Mouse (Mus musculus) embryonic fibroblast, embryonic 13.5 days (primary cell): ENCODE results near the gene Proser3. TPM values are rescaled to one million over a fixed set of nuclear protein-coding genes. Genes with fewer than 3 reads are reported as not detected.

Source experiments
- H3K27ac ChIP-seq: 2 replicates; pipeline ENCODE4 v1.5.1; 2012; ENCODE audit warnings: low read length, control low read depth, inconsistent platforms; ENCODE audit not compliant: insufficient read depth
- H3K4me1 ChIP-seq: 2 replicates; pipeline ENCODE4 v1.6.1; 2011; ENCODE audit warnings: low read length; ENCODE audit not compliant: control insufficient read depth, insufficient read depth
- H3K4me3 ChIP-seq: 2 replicates; pipeline ENCODE4 v1.5.1; 2011; ENCODE audit warnings: mild to moderate bottlenecking, control low read depth, low read length; ENCODE audit not compliant: insufficient read depth
- CTCF ChIP-seq: IDR thresholded peaks from 2 replicates; pipeline ENCODE4 v1.5.1; 2011; ENCODE audit warnings: mild to moderate bottlenecking, control low read depth, low read length, moderate library complexity, borderline replicate concordance; ENCODE audit not compliant: insufficient read depth
- POLR2A ChIP-seq: IDR thresholded peaks from 2 replicates; pipeline ENCODE4 v1.6.1; 2011; ENCODE audit warnings: low read depth, mild to moderate bottlenecking, control low read depth, low read length, moderate library complexity
- polyA plus RNA-seq: library from polyadenylated mRNA; stranded (reverse); fragments of >200 nt; gene quantifications from 2 replicates; pipeline ENCODE4 v1.2.4, GENCODE M21; 2011; ENCODE audit warnings: low read depth; ENCODE audit not compliant: missing spikeins, insufficient read length

Gene Proser3
- polyA plus RNA-seq, 1 experiment, result 8.0 TPM

DNA sequence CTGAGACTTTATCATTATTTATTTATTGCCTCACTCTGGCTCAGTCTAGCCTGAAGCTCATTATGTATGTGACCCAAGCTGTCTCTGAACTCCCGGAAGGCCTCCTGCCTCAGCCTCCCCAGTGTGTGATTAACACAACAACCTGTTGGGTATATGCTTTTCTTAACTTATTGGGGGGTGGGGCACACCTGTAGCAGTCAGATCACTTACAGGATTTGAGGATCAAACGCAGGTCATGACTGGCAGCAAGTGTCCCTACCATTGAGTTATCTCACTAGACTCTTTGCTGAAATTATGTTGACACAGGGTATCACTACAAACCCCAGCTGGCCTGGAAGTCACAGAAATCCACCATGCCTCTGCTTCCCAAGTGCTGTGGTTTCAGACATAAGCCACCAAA, 8.2 kb upstream of the Proser3 start:
- Histone ChIP-seq H3K4me1 (peaks cover 5% of the 10 kb centered on the region; the same call in 1 of the 2 replicates), H3K4me3 (no peak overlapping the region), H3K27ac (no peak overlapping the region)
- TF ChIP-seq POLR2A, result no peak
- TF ChIP-seq CTCF, result no peak

DNA sequence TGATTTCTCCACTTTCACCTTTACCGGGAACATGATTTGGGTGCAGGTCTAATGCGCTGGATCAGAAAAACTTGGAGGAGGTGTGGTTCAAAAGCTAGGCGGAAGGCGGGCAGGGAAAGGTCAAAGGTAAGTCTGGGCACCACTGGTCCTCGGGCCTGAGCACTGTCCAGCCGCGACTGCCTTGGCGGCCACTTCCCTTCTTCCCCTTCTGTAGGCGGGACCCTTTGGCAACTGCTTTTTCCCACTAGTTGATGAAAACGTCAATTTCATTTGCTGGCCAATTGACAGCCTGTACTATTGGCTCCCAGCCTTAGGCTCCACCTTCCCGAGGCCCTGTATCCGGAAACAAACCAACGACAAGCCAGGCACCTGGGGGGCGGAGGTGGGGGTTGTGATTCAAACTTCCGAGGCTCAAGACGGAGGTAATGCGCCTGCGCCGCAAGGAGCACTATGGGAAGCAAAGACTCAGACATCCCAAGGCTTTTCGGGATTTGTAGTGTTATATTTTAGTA, 7.4 kb upstream of the Proser3 start, which contains the start of gene Lin37:
TSS of gene Lin37 (minus strand) at position 396 of the 512 bp plus-strand sequence.
- peaks cover 5% of the 10 kb centered on the region; the same call in 1 of the 2 replicates for H3K4me1 ChIP-seq
- H3K27ac ChIP-seq, result peak within 1 kb of the TSS; percentile 17; the same call in 1 of the 2 replicates
- peak; percentile 77 for TF ChIP-seq POLR2A
- no peak for TF ChIP-seq CTCF
- H3K4me3 ChIP-seq, result peak within 1 kb of the TSS; percentile 68

GRCm38 (mm10) chr7:30558656-30559442, 6.8 kb upstream of the Proser3 start:
- no peak for TF ChIP-seq CTCF
- no peak; the same call in 1 of the 2 replicates for TF ChIP-seq POLR2A
- H3K4me3 ChIP-seq, result peak overlapping the region; percentile 68
- H3K4me1 ChIP-seq, result peaks cover 3% of the 10 kb centered on the region; the same call in 1 of the 2 replicates
- H3K27ac ChIP-seq, result 0 out of 2 replicates have a peak overlapping the region, but pooled peaks have one; percentile 17

DNA sequence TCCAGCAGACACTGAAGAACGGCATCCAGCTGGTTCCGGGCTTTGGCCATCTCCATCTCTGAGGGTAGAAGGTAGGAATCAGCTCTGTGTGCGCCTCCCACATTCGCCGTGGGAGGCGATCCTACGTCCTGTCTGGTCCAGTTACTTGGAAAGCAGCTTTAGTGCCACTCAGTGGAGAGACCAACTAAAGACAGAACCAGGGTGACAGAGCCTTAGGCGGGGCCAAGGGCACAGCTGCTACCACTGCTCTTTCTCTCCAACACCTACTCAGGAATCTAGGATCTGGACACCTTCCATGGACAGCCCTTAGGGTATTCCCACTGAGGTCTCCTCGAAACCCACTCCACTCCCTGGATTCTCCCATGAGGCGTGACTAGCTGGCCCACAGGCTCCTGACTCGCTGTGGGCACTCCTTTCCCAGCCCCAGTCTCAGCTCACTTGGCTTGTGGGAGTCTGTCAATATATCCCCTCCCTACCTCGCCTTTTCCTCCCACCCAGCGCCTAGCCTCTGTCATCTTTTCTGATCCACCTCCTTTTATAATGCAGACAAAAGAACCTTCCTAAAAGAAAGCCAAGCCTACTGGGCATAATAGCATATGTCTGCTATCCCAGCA, 5.9 kb upstream of the Proser3 start:
- H3K4me1 ChIP-seq, result peaks cover 3% of the 10 kb centered on the region; the same call in 1 of the 2 replicates
- no peak overlapping the region for H3K27ac ChIP-seq
- peak overlapping the region; percentile 68 for H3K4me3 ChIP-seq
- TF ChIP-seq POLR2A (no peak), CTCF (no peak)

GRCm38 (mm10) chr7:30556894-30557536, 4.9 kb upstream of the Proser3 start:
- H3K4me1 ChIP-seq, result peaks cover 3% of the 10 kb centered on the region; the same call in 1 of the 2 replicates
- H3K27ac ChIP-seq, result no peak overlapping the region
- TF ChIP-seq POLR2A (no peak), CTCF (peak; percentile 18; the same call in 1 of the 2 replicates)
- no peak overlapping the region for H3K4me3 ChIP-seq

DNA sequence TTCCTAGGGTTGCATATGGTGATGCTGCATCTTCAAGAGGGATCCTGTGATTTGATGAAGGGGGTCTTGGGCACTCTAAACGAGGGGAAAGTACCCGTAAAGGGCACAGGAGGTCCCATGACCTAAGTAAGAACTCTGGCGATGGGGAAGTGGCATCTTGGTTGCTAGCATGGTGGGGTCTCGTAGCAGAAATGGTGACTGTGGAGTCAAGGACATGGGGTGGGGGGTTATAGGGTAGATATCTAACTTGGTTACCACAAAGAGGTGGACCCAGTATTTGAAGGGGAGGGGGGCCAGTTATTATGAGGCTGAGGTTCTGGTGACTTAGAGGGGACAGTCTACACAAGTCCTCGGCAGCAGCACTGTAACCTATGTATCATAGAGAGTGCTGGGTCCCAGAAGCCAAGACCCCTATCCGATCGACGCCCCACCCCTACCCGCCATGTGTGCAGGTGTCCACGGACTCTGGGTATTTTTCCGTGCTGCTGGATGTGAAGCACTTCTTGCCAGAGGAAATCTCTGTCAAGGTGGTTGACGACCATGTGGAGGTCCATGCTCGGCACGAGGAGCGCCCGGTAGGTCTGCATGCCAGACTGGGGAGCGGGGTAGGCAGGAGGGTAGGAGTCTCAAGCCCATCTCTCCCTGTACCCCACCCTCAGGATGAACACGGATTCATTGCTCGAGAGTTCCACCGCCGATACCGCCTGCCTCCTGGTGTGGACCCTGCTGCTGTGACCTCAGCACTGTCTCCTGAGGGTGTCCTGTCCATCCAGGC, 1.9 kb upstream of the Proser3 start:
- Histone ChIP-seq H3K27ac (no peak overlapping the region), H3K4me1 (peaks cover 3% of the 10 kb centered on the region; the same call in 1 of the 2 replicates), H3K4me3 (no peak overlapping the region)
- TF ChIP-seq CTCF (no peak), POLR2A (0 out of 2 replicates have a peak, but pooled peaks have one; percentile 18)

DNA sequence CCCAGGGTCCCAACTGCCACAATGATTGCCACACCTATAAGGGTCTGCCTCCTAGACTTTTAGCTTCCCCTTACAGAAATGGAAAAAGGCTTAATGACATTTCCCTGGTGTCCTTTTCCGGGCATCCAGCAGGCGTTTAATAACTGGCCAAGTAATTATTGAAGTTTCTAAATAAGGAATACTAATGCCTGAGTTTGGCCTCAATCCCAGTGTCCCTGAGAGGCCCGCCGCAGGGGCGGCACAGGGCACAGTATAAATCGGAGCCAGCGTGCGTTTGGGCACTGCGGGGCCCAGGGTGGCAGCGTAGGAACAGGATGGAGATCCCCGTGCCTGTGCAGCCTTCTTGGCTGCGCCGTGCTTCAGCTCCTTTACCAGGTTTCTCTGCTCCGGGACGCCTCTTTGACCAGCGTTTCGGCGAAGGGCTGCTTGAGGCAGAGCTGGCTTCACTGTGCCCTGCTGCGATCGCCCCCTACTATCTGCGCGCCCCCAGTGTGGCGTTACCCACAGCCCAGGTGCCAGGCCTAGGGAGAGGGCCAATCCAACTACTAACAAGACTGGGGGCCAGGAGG, 1.0 kb upstream of the Proser3 start:
- Histone ChIP-seq H3K4me3 (peak overlapping the region; percentile 48), H3K27ac (peak overlapping the region; percentile 96), H3K4me1 (peaks cover 3% of the 10 kb centered on the region; the same call in 1 of the 2 replicates)
- TF ChIP-seq POLR2A (peak; percentile 95), CTCF (no peak)

GRCm38 (mm10) chr7:30551445-30552101, 526 bp downstream of the Proser3 start:
- TF ChIP-seq CTCF (no peak), POLR2A (no peak)
- Histone ChIP-seq H3K27ac (peak overlapping the region; percentile 91), H3K4me3 (peak overlapping the region; percentile 88), H3K4me1 (no peaks in the 10 kb centered on the region)
